Mouse (Mus musculus) liver, embryonic 15.5 days (tissue): ENCODE data around the gene 1700067P10Rik. TPM values are rescaled to one million over a fixed set of nuclear protein-coding genes. Genes with fewer than 3 reads are reported as not detected.

Experiments used
- ATAC-seq: fragments of 200-750 bp; cut with Nextera tagmentation; 2 replicates; pipeline ENCODE4 v1.8.0; 2017; ENCODE audit warnings: moderate number of reproducible peaks, mild to moderate bottlenecking, moderate library complexity; ENCODE audit not compliant: insufficient read depth
- H3K27ac ChIP-seq: fragments of 300-500 bp; sonication (generic); replicated peaks from 2 replicates; pipeline ENCODE4 v1.5.1; 2015; ENCODE audit warnings: mild to moderate bottlenecking, inconsistent platforms
- H3K27me3 ChIP-seq: fragments of 300-500 bp; sonication (generic); 2 replicates; pipeline ENCODE4 v1.6.1; 2015; ENCODE audit warnings: mild to moderate bottlenecking, inconsistent platforms
- H3K36me3 ChIP-seq: fragments of 300-500 bp; sonication (generic); replicated peaks from 2 replicates; pipeline ENCODE4 v1.6.1; 2015; ENCODE audit warnings: moderate library complexity, mild to moderate bottlenecking, inconsistent platforms
- H3K4me1 ChIP-seq: fragments of 300-500 bp; sonication (generic); replicated peaks from 2 replicates; pipeline ENCODE4 v1.6.1; 2015; ENCODE audit warnings: inconsistent platforms
- H3K4me2 ChIP-seq: fragments of 300-500 bp; sonication (generic); 2 replicates; pipeline ENCODE4 v1.6.1; 2015; ENCODE audit warnings: moderate library complexity, mild to moderate bottlenecking, inconsistent platforms
- H3K4me3 ChIP-seq: fragments of 300-500 bp; sonication (generic); replicated peaks from 2 replicates; pipeline ENCODE4 v1.5.1; 2015; ENCODE audit warnings: mild to moderate bottlenecking, inconsistent platforms
- H3K9ac ChIP-seq: fragments of 300-500 bp; sonication (generic); 2 replicates; pipeline ENCODE4 v1.6.1; 2015; ENCODE audit warnings: moderate library complexity, mild to moderate bottlenecking, inconsistent platforms
- H3K9me3 ChIP-seq: fragments of 300-500 bp; sonication (generic); replicated peaks from 2 replicates; pipeline ENCODE4 v1.6.1; 2016; ENCODE audit warnings: inconsistent platforms
- WGBS: fragments of 180-500 bp; shearing (Covaris S2); methylation state at CpG from one replicate; pipeline ENCODE4 v1.1.7; 2015; ENCODE audit warnings: mixed read lengths; ENCODE audit not compliant: insufficient replicate concordance; 5-methylcytosine and 5-hydroxymethylcytosine counted together
- polyA plus RNA-seq: library from polyadenylated mRNA; unstranded; fragments of >200 nt; fragmentation: Nextera tagmentation; extraction: Ambion mirVana; gene quantifications from 2 replicates; pipeline ENCODE4 v1.2.1, GENCODE M21; 2015

The 1700067P10Rik gene
- polyA plus RNA-seq = not detected in 2 replicates

DNA sequence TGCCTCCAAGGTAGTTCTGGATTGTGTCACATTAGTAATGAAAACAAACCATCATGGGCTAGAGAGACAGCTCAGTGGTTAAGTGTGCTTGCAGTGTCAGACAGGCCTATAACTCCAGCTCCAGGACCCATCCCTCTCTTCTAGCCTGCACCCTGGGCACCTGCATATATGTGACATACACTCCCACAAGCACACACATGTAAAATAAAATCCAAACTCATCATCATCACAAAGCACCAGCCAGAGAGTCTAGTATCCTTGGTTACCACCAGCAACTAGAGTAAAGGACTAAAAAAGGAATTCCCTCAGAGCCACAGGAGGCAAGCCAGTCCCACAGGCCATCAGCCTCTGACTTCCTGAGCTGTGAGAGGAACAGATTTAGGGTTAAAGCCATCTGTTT, at the start of gene 1700067P10Rik:
Gene 1700067P10Rik, plus strand, starts transcription at position 301 of the 400 bp plus-strand sequence.
- Histone ChIP-seq H3K4me2 (no peak within 1 kb of the TSS), H3K36me3 (no peaks in the 10 kb centered on the region), H3K9ac (no peak within 1 kb of the TSS), H3K4me3 (no peak within 1 kb of the TSS), H3K27ac (no peak within 1 kb of the TSS), H3K27me3 (peaks cover 14% of the 10 kb centered on the region), H3K9me3 (0 out of 2 replicates have a peak, but pooled peaks cover 4% of the 10 kb centered on the region), H3K4me1 (no peaks in the 10 kb centered on the region)
- no peak for ATAC-seq

DNA sequence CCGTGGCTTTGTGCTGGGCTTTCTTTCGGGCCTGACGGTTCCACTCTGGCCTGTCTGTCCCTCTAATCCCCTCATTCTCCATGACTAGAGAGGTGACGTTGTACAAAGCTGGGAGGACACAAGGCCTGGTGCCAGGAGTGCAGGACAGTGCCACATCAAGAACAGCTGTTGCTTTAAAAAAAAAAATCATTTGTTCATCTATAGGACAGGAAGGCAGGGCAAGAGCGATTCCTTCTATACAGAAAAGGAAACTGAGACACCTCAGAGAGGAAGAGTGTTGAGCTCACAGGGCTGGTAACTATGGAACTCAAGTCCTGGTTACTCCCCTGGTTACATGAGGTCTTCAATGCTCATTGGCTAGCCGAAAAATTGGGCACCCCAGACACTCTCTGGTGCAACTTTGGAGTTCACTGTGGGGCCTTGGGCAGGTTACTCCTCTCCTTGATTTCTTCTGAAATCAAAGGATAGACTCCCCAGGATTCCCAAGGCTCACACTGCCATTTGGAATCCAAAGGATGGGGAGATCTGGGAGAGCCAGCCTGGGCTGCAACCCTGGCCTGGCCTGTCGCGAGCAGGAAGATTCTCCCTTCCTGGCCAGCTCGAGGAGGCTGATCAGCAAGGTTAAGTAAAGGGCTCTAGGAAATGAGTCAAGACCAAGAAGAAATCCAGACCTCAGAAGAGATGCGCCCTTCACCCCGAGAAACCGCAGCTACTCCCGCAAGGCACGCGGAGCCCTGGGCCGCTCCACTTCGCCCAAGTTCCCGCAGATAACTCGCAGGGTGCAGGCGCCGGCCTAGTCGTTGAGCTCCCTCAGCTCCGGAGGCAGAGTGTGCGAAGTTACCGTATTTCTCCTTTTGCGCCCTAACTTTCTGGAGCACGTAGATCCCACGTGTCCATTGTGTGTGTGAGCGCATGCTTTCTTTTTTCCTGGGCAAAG, 47.5 kb upstream of the 1700067P10Rik start:
- peak overlapping the region; percentile 32 for H3K4me3 ChIP-seq
- no peaks in the 10 kb centered on the region for H3K9me3 ChIP-seq
- H3K36me3 ChIP-seq = no peaks in the 10 kb centered on the region
- peak; percentile 51 for ATAC-seq
- peaks cover 31% of the 10 kb centered on the region for H3K4me1 ChIP-seq
- WGBS = 9% methylated on average over 29 of the region's 29 CpGs
- H3K9ac ChIP-seq = peak overlapping the region; percentile 25; the same call in 1 of the 2 replicates
- H3K4me2 ChIP-seq = peak overlapping the region; percentile 54
- H3K27me3 ChIP-seq = peaks cover 24% of the 10 kb centered on the region
- peak overlapping the region; percentile 51 for H3K27ac ChIP-seq

DNA sequence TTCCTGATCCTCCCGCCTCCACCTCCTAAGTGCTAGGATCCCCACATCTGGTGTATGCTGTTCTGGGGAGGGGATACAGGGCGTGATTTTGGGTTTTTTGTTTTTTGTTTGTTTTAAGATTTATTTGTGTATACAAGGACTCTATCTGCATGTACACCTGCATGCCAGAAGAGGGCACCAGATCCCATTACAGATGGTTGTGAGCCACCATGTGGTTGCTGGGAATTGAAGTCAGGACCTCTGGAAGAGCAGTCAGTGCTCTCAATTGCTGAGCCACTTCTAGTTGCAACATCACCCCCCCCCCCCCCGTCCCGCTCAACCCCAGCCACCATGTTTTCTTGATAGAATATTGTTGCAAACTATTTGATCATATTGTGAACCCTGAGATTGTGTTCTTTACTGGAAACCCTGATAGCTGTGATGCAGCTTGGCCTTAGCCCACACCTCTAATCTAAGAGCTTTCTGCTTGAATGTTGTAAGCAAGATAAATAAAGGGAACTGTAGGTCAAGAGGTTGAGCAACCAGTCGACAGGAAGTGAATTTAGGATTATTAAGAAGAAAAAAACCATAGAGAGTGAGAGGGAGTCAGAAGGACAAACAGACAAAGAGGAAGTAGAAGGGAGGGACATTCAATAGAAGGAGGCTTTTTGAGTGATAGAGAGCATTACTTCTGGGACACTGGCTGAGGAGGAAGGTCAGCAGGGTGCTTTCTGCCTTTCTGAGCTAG, 45.8 kb upstream of the 1700067P10Rik start:
- peaks cover 20% of the 10 kb centered on the region for H3K27me3 ChIP-seq
- no peaks in the 10 kb centered on the region for H3K9me3 ChIP-seq
- H3K4me1 ChIP-seq = peaks cover 35% of the 10 kb centered on the region
- no peak overlapping the region for H3K4me3 ChIP-seq
- no peak overlapping the region for H3K27ac ChIP-seq
- WGBS = 47% methylated on average over 5 of the region's 5 CpGs
- ATAC-seq = no peak
- no peak overlapping the region for H3K4me2 ChIP-seq
- no peak overlapping the region for H3K9ac ChIP-seq
- H3K36me3 ChIP-seq = no peaks in the 10 kb centered on the region

DNA sequence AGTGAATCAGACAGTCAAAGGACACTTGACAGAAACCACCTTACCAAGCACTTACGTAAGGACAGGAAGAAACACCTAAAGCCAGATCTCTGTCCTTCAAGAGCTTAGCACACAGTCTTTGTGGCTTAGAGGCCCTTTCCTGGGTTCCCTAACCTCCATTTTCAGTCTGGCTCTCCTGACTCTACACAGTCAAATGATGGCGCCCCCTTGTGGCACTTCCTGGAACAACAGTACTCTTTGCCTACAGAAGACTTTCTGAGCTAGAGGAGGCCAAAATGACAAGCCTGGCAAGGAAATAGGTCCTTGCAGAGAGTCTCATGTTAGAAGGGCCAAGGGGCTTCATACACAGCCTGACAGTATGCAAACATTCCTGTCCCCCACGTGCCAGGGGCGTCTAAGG, 43.5 kb upstream of the 1700067P10Rik start:
- H3K27me3 ChIP-seq = peaks cover 5% of the 10 kb centered on the region
- no peaks in the 10 kb centered on the region for H3K36me3 ChIP-seq
- 28% methylated on average over 4 of the region's 4 CpGs for WGBS
- no peak overlapping the region for H3K9ac ChIP-seq
- H3K9me3 ChIP-seq = no peaks in the 10 kb centered on the region
- ATAC-seq = no peak
- no peak overlapping the region for H3K4me3 ChIP-seq
- peaks cover 23% of the 10 kb centered on the region for H3K4me1 ChIP-seq
- H3K27ac ChIP-seq = no peak overlapping the region
- H3K4me2 ChIP-seq = no peak overlapping the region

DNA sequence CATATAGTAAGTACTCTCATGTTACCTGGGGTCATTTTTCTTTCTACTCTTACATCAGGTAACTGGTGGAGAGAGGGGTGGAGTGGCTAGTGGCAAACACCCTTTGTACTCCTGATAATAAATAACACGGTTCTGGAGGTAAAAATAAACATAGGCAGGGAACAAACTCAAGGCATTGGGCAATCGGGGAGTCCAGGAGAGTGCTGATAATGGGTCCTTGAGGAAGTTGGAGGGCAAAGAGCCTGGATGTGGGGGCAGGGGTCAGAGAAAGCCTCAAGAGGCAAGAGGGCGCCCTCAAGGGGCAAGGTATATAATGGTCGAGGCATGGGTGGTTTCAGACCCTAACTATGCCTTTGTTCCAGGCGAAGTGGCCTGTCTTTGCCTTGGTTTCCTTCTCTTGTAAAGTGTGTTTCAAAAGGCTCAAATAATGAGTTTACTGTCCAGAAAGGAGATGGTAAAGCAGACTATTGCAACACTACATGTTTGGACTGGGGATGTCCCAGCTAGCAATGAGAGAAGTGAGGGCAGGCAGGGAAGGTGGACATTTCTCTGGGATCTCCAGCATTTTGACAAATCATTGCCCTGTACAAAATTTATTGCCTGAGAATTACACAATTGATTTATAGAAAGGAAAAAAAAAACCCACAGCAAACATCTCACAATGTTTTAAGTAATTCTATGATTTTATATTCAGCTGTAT, 37.3 kb upstream of the 1700067P10Rik start:
- ATAC-seq = peak; percentile 49
- H3K4me1 ChIP-seq = peaks cover 13% of the 10 kb centered on the region; the same call in 1 of the 2 replicates
- WGBS = 31% methylated on average over 5 of the region's 5 CpGs
- H3K36me3 ChIP-seq = no peaks in the 10 kb centered on the region
- peaks cover 21% of the 10 kb centered on the region for H3K27me3 ChIP-seq
- H3K9me3 ChIP-seq = no peaks in the 10 kb centered on the region
- H3K9ac ChIP-seq = no peak overlapping the region
- no peak overlapping the region for H3K4me2 ChIP-seq
- H3K27ac ChIP-seq = peak overlapping the region; percentile 57
- H3K4me3 ChIP-seq = no peak overlapping the region

DNA sequence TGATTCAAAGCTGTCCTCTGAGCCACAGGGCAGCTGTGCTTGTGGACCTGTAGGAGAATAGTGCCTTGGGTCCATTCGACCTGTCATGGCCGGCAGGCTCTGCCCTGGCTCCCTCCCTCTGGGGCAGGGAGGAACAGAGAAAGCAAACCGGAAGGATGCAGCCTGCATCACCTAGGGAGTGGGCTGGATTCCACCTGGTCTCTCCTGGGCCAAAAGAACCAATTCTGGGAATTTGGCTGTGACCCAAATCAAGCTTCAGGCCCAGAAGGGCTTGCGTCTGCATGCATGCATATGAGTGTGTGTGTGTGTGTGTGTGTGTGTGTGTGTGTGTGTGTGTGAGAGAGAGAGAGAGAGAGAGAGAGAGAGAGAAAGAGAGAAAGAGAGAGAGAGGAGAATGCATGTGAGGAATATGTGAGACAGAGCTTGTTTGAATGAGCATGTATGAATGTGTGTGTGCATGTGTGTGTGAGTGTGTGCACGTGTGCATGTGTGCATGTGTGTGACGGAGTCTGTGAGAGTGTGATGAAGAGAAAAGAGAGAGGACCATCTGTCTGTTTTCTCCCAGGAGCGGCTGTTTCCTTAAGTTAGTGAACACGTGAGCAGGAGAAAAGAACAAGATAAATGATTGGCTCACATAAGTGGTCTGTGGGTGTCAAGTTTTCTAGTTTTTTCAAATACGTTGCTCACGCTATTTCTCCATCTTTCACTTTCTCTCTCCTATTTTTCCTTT, 36.6 kb upstream of the 1700067P10Rik start:
- Histone ChIP-seq H3K27me3 (peaks cover 28% of the 10 kb centered on the region), H3K4me1 (peaks cover 10% of the 10 kb centered on the region; the same call in 1 of the 2 replicates), H3K4me3 (no peak overlapping the region), H3K9ac (no peak overlapping the region), H3K9me3 (no peaks in the 10 kb centered on the region), H3K36me3 (no peaks in the 10 kb centered on the region), H3K27ac (peak overlapping the region; percentile 57; the same call in 1 of the 2 replicates), H3K4me2 (no peak overlapping the region)
- 59% methylated on average over 10 of the region's 10 CpGs for WGBS
- no peak for ATAC-seq

DNA sequence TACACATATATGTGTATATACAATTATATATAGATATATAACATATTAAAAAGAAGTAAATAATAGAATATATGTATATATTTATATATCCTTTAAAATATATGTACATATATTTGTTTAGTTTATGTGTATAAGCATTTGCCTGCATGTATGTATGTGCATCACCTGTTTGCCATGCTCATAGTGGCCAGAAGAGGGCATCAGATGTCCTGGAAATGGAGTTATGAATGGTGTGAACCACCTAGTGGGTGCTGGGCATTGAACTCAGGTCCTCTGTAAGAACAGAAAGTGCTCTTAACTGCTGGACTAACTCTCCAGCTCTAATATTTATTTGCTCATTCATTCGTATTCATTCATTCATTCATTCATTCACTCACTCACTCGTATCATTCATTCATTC, 35.5 kb upstream of the 1700067P10Rik start:
- no peak overlapping the region for H3K27ac ChIP-seq
- H3K4me3 ChIP-seq = no peak overlapping the region
- H3K36me3 ChIP-seq = no peaks in the 10 kb centered on the region
- no peak for ATAC-seq
- no peaks in the 10 kb centered on the region for H3K9me3 ChIP-seq
- WGBS = 68% methylated on average over 2 of the region's 2 CpGs
- no peak overlapping the region for H3K4me2 ChIP-seq
- peaks cover 39% of the 10 kb centered on the region for H3K27me3 ChIP-seq
- no peak overlapping the region for H3K9ac ChIP-seq
- peaks cover 10% of the 10 kb centered on the region; the same call in 1 of the 2 replicates for H3K4me1 ChIP-seq

DNA sequence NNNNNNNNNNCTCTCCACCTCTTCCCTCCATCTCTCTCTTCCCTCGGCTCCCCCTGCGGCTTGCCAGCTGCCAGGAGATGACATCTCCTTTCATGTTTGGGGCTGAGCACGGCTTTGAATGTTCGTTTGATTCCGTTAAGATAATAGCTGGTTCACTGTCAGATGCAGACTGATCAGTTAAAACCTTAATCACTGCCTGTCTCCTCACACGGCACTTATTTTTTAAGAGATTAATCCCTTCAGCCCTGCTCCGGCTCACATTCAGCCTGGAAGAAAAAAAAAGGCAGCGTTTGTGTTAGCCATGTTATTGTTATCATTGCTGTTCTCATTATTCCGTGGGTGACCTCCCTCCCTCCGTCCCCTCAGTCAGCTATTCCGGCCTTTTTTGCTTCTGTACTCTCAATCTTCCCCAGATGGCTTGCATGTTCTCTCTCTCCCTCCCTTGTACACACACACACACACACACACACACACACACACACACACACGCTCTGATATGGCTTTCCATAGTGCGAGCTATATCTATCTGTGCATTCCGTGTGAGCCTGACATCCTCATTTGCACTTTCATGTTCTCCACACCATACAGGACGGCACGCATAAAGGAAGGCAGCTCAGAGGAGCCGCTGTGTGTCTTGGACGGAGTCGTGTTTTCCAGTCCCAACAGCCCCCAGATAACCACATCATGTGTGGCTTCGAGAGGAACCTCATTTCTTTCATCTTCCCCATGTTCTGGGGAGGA, 33.9 kb upstream of the 1700067P10Rik start:
- H3K4me3 ChIP-seq = no peak overlapping the region
- H3K9me3 ChIP-seq = no peaks in the 10 kb centered on the region
- no peaks in the 10 kb centered on the region for H3K36me3 ChIP-seq
- H3K4me2 ChIP-seq = no peak overlapping the region
- peaks cover 10% of the 10 kb centered on the region; the same call in 1 of the 2 replicates for H3K4me1 ChIP-seq
- H3K27ac ChIP-seq = no peak overlapping the region
- peaks cover 44% of the 10 kb centered on the region for H3K27me3 ChIP-seq
- ATAC-seq = no peak
- H3K9ac ChIP-seq = no peak overlapping the region
- 44% methylated on average over 19 of the region's 20 CpGs for WGBS

DNA sequence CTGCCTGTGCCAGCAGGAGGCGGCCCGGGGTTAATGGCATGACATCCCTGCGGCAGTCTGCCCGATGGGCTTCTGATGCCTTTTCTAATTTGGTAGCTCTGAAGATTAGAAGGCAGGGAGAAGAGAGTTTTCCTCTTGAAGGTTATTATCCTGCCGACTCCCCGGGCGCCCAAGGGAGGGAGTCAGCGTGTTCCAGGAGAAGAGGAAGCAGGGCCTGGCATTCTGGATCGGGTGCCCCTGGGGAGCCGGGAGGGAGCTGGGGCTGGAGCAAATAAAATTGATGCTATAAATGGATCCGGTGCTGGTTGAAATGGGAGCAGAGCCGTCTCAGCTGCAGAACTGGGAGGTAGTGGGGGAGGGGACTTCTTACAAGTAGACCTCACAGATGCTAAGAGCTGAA, 31.7 kb upstream of the 1700067P10Rik start:
- no peak overlapping the region for H3K4me3 ChIP-seq
- H3K27ac ChIP-seq = no peak overlapping the region
- H3K4me1 ChIP-seq = no peaks in the 10 kb centered on the region
- H3K27me3 ChIP-seq = peaks cover 44% of the 10 kb centered on the region
- H3K9me3 ChIP-seq = no peaks in the 10 kb centered on the region
- WGBS = 10% methylated on average over 12 of the region's 12 CpGs
- H3K9ac ChIP-seq = no peak overlapping the region
- H3K36me3 ChIP-seq = no peaks in the 10 kb centered on the region
- no peak for ATAC-seq
- no peak overlapping the region for H3K4me2 ChIP-seq
